Mouse (Mus musculus) hindbrain, embryonic 12.5 days (tissue): ENCODE measurements at regions not wholly inside any gene's neighbourhood (a gene's known extent, or its start where the extent isn't known, plus 50 kb on each side); places are given as distances from the start of the nearest gene placed in this dataset.
A peak's percentile ranks its signal among the peaks of the same experiment; 100 is the strongest.

ENCODE experiments used
- ATAC-seq: fragments of 200-750 bp; cut with Nextera tagmentation; 2 replicates; pipeline ENCODE4 v1.8.0; 2017; ENCODE audit warnings: moderate TSS enrichment; ENCODE audit not compliant: low FRiP score
- H3K27ac ChIP-seq: fragments of 300-500 bp; sonication (generic); 2 replicates; pipeline ENCODE4 v1.5.1; 2016; ENCODE audit warnings: mild to moderate bottlenecking
- H3K27me3 ChIP-seq: fragments of 300-500 bp; sonication (generic); 2 replicates; pipeline ENCODE4 v1.6.1; 2016; ENCODE audit warnings: mild to moderate bottlenecking
- H3K36me3 ChIP-seq: fragments of 300-500 bp; sonication (generic); 2 replicates; pipeline ENCODE4 v1.6.1; 2016; ENCODE audit warnings: mild to moderate bottlenecking
- H3K4me1 ChIP-seq: fragments of 300-500 bp; sonication (generic); 2 replicates; pipeline ENCODE4 v1.6.1; 2016
- H3K4me2 ChIP-seq: fragments of 300-500 bp; sonication (generic); replicated peaks from 2 replicates; pipeline ENCODE4 v1.6.1; 2016; ENCODE audit warnings: mild to moderate bottlenecking
- H3K4me3 ChIP-seq: fragments of 300-500 bp; sonication (generic); 2 replicates; pipeline ENCODE4 v1.5.1; 2016; ENCODE audit warnings: mild to moderate bottlenecking
- H3K9ac ChIP-seq: fragments of 300-500 bp; sonication (generic); 2 replicates; pipeline ENCODE4 v1.6.1; 2016; ENCODE audit warnings: mild to moderate bottlenecking, moderate library complexity
- H3K9me3 ChIP-seq: fragments of 300-500 bp; sonication (generic); replicated peaks from 2 replicates; pipeline ENCODE4 v1.6.1; 2016; ENCODE audit warnings: mild to moderate bottlenecking
- whole genome bisulfite sequencing: fragments of 180-500 bp; shearing (Covaris S2); methylation state at CpG from one replicate; pipeline ENCODE4 v1.1.7; 2016; 5-methylcytosine and 5-hydroxymethylcytosine counted together

DNA sequence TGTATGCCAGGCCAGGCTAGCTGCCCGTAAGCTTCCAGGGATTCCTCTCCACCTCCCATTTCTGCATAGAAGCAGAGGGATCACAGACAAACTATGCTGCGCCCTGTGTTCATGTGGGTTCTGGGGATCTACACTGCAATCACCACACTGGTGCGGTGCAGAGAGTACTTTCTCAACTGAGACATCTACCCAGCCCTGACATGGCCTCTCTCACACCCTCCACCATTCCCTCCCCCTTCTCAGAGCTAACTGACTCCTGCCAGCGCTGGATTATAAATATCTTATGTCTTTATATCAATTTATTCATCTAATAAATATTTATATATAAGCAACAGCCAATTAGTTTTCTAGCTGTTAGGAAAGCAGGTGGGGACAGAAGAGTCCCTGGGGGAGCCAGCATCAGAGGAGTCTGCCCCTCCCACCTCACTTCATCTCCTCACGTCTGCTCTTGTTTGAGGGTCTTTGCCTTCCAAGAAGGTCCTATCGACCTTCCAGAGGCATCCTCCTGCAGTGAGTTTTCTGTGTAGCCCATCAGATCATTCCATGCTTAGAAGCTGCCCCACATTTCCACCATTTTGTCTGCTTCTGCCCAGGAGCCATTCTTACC, 58.7 kb upstream of the Glrp1 start:
- Histone ChIP-seq H3K9me3 (no peaks in the 10 kb centered on the region), H3K36me3 (no peaks in the 10 kb centered on the region), H3K27ac (peak overlapping the region; percentile 45; the same call in 1 of the 2 replicates), H3K9ac (no peak overlapping the region), H3K4me3 (no peak overlapping the region), H3K27me3 (no peaks in the 10 kb centered on the region), H3K4me1 (0 out of 2 replicates have a peak, but pooled peaks cover 5% of the 10 kb centered on the region), H3K4me2 (no peak overlapping the region)
- WGBS = 75% methylated on average over 6 of the region's 6 CpGs
- peak; percentile 68 for ATAC-seq

DNA sequence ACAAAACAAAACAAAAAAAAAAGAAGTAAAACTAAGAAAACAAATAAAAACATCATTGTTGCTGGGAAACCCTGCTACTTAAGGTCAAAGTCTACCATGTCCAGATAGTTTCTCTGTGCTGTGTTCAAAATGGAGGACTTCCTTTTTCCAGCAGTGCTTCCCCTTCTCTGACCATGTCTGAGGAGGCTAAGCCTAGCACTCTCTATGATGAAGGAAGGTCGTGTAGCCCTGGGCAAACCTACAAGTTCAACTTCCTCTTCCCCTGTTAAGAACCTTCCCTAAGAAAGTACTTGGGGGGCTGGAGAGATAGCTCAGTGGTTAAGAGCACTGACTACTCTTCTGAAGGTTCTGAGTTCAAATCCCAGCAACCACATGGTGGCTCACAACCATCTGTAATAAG, 57.3 kb upstream of the Glrp1 start:
- Histone ChIP-seq H3K4me2 (no peak overlapping the region), H3K9me3 (no peaks in the 10 kb centered on the region), H3K9ac (no peak overlapping the region), H3K36me3 (no peaks in the 10 kb centered on the region), H3K27me3 (no peaks in the 10 kb centered on the region), H3K27ac (no peak overlapping the region), H3K4me1 (0 out of 2 replicates have a peak, but pooled peaks cover 5% of the 10 kb centered on the region), H3K4me3 (no peak overlapping the region)
- ATAC-seq = no peak
- WGBS = 90% methylated on average over 1 of the region's 1 CpGs

DNA sequence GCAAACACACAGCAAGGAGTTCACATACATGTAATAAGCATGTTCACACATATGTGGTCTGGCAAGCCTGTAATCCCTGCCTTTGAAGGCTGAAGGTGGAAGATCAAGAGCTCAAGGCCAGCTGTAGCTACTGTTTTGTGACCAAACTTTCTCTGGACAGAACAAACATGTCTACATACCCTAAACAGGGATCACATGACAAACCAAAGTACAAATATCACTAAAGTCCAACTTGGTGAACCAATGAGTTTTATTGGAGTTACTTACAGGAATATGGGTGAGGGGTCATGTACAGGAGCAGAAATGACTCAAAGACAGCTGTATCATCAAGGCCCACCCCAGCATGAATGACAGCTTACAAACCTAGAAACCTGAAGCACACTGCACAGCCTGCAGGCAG, 56.6 kb upstream of the Glrp1 start:
- no peaks in the 10 kb centered on the region for H3K9me3 ChIP-seq
- no peaks in the 10 kb centered on the region for H3K36me3 ChIP-seq
- H3K27ac ChIP-seq = no peak overlapping the region
- H3K4me1 ChIP-seq = 0 out of 2 replicates have a peak, but pooled peaks cover 5% of the 10 kb centered on the region
- no peaks in the 10 kb centered on the region for H3K27me3 ChIP-seq
- H3K9ac ChIP-seq = no peak overlapping the region
- H3K4me2 ChIP-seq = no peak overlapping the region
- ATAC-seq = no peak
- H3K4me3 ChIP-seq = no peak overlapping the region

DNA sequence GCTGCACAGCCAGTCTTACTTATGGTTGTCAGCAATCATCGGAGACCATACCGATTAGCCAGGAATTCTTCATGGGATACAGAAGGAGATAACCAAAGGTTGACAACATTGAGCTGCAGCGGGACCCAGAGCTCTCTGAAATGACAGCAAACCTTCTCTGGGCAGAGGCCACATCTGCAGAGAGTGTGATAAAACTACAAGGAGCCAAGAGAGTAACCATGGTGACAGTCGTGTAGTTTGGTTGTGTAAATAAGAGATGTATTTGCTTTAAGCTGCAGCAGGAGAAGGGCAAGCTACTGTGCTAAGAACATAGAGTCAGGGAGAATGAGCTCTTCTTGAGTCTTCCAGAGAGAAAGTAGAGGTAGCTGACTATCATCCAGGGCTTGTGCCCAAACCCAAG, 55.0 kb upstream of the Glrp1 start:
- H3K4me2 ChIP-seq = no peak overlapping the region
- H3K4me1 ChIP-seq = 0 out of 2 replicates have a peak, but pooled peaks cover 5% of the 10 kb centered on the region
- no peaks in the 10 kb centered on the region for H3K9me3 ChIP-seq
- 84% methylated on average over 4 of the region's 4 CpGs for WGBS
- no peak overlapping the region for H3K9ac ChIP-seq
- H3K4me3 ChIP-seq = no peak overlapping the region
- H3K27me3 ChIP-seq = no peaks in the 10 kb centered on the region
- ATAC-seq = no peak
- H3K27ac ChIP-seq = no peak overlapping the region
- H3K36me3 ChIP-seq = no peaks in the 10 kb centered on the region

DNA sequence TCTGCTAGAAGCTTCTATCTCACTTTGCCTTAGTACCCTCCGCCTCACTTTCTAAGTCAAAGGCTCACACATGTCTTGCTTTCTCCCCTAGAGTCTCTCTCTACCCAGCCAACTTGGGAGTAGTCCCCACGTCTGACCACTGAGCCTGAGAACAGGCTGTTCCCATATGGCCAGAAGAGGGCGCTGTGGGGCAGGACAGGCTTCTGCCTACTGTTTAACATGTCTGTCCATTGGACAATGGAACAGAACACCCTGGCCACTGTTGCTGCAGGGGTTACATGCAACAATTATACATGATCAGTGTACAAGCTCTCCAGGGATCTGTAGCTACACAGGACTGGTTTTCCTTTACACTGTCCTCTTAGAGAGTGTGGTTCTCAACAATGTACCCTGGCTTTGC, 52.5 kb upstream of the Glrp1 start:
- ATAC-seq = 0 out of 2 replicates have a peak, but pooled peaks have one; percentile 52
- Histone ChIP-seq H3K27me3 (no peaks in the 10 kb centered on the region), H3K9ac (no peak overlapping the region), H3K4me2 (no peak overlapping the region), H3K27ac (no peak overlapping the region), H3K4me3 (no peak overlapping the region), H3K9me3 (0 out of 2 replicates have a peak, but pooled peaks cover 2% of the 10 kb centered on the region), H3K36me3 (no peaks in the 10 kb centered on the region), H3K4me1 (0 out of 2 replicates have a peak, but pooled peaks cover 3% of the 10 kb centered on the region)
- WGBS = 29% methylated on average over 3 of the region's 3 CpGs

DNA sequence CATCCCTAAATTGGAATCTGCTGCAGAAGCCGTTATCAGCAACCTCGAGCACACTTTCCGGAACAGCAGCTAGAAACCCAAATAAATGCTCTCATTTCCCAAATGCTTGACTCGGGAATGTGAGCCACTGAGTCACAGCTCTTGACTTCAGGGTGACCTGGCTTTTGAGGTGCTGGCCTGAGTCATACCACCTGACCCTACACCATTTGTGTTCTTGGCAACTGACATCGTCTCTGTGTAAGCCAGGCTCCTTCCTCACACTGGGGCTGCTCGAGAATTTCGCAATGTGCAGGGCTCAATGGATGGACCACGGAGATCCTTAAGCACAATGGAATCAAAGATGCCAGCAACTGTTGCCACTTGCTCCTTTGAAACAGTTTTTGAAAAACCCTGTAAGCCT, 50.9 kb upstream of the Glrp1 start:
- Histone ChIP-seq H3K27ac (no peak overlapping the region), H3K4me3 (no peak overlapping the region), H3K36me3 (no peaks in the 10 kb centered on the region), H3K9ac (no peak overlapping the region), H3K4me2 (no peak overlapping the region), H3K27me3 (no peaks in the 10 kb centered on the region), H3K4me1 (0 out of 2 replicates have a peak, but pooled peaks cover 3% of the 10 kb centered on the region), H3K9me3 (0 out of 2 replicates have a peak, but pooled peaks cover 2% of the 10 kb centered on the region)
- no peak for ATAC-seq
- WGBS = 57% methylated on average over 8 of the region's 8 CpGs
